Mouse (Mus musculus) heart, embryonic 13.5 days (tissue): ENCODE measurements around the gene Dhdds. TPM values are rescaled to one million over a fixed set of nuclear protein-coding genes. Genes with fewer than 3 reads are reported as not detected.
A peak's percentile ranks its signal among the peaks of the same experiment; 100 is the strongest.

Source experiments
- ATAC-seq: fragments of 200-750 bp; cut with Nextera tagmentation; 2 replicates; pipeline ENCODE4 v1.8.0; 2017; ENCODE audit warnings: moderate TSS enrichment; ENCODE audit not compliant: insufficient number of reproducible peaks, low FRiP score, low TSS enrichment; ENCODE audit errors: extremely low read depth
- H3K27ac ChIP-seq: fragments of 300-500 bp; sonication (generic); replicated peaks from 2 replicates; pipeline ENCODE4 v1.5.1; 2015; ENCODE audit warnings: moderate library complexity, mild to moderate bottlenecking, inconsistent platforms
- H3K27me3 ChIP-seq: fragments of 300-500 bp; sonication (generic); replicated peaks from 2 replicates; pipeline ENCODE4 v1.6.1; 2015; ENCODE audit warnings: mild to moderate bottlenecking, inconsistent platforms
- H3K36me3 ChIP-seq: fragments of 300-500 bp; sonication (generic); 2 replicates; pipeline ENCODE4 v1.6.1; 2015; ENCODE audit warnings: mild to moderate bottlenecking, inconsistent platforms
- H3K4me1 ChIP-seq: fragments of 300-500 bp; sonication (generic); 2 replicates; pipeline ENCODE4 v1.6.1; 2015; ENCODE audit warnings: inconsistent platforms
- H3K4me2 ChIP-seq: fragments of 300-500 bp; sonication (generic); 2 replicates; pipeline ENCODE4 v1.6.1; 2015; ENCODE audit warnings: inconsistent platforms, mild to moderate bottlenecking, moderate library complexity
- H3K4me3 ChIP-seq: fragments of 300-500 bp; sonication (generic); 2 replicates; pipeline ENCODE4 v1.5.1; 2015; ENCODE audit warnings: moderate library complexity, mild to moderate bottlenecking, inconsistent platforms
- H3K9ac ChIP-seq: fragments of 300-500 bp; sonication (generic); 2 replicates; pipeline ENCODE4 v1.6.1; 2015; ENCODE audit warnings: inconsistent platforms, mild to moderate bottlenecking, moderate library complexity
- H3K9me3 ChIP-seq: fragments of 300-500 bp; sonication (generic); 2 replicates; pipeline ENCODE4 v1.6.1; 2016; ENCODE audit warnings: inconsistent platforms
- WGBS: fragments of 180-500 bp; shearing (Covaris S2); methylation state at CpG from one replicate; pipeline ENCODE4 v1.1.7; 2015; ENCODE audit warnings: mixed read lengths; 5-methylcytosine and 5-hydroxymethylcytosine counted together
- polyA plus RNA-seq: library from polyadenylated mRNA; unstranded; fragments of >200 nt; fragmentation: Nextera tagmentation; extraction: Ambion mirVana; gene quantifications from 2 replicates; pipeline ENCODE4 v1.2.1, GENCODE M21; 2015

The Dhdds gene
- polyA plus RNA-seq: 31.0 and 33.6 TPM in 2 replicates

DNA sequence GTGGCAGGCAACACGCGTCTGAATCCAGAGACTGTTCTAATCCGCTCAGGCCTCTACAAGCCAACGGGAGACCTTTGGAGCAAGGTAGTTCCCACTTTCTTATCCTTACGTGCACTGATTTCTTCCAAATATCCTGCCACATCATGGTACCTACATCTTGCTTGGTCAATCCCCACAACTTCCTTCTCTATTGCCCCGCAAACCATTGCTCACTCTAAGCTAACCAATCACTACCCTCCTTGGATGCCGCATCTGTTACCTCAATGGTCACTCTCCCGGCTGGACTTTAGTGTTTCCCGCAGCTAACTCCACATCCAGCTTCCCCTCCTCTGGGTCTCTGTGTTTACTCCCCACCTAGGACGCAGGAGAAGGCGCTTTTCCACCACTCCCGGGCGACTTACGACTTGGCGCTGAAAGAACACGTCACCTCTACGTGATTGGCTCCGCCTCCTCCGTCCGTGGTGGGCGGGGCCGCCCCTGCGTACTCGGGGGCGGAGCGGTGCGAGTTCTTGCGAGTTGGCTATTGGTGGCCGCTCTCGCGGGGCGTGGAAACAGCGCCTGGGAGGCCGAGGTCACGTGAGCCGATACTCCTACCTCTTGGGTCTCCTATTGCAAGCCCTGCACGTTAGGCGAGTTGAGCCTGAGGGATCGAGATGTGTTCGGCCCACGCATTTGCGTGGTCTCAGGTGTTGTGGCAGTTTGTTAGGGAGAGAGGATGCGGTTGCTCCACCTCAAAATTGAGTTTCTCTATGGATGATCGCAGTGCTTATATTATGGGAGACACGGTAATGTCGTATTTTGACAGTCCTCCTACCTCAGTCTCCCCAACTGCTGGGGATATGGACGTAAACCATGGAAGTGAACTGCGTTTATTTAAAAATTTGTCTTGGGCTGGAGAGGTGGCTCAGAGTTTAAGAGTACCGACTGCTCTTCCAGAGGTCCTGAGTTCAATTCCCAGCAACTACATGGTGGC lies at the start of gene Dhdds:
TSS of gene Dhdds (minus strand) at position 453 of the 973 bp plus-strand sequence.
- Histone ChIP-seq H3K36me3 (peaks cover 19% of the 10 kb centered on the region), H3K27ac (peak within 1 kb of the TSS; percentile 64), H3K9me3 (no peaks in the 10 kb centered on the region), H3K27me3 (no peaks in the 10 kb centered on the region), H3K4me1 (peaks cover 24% of the 10 kb centered on the region), H3K4me3 (peak within 1 kb of the TSS; percentile 85), H3K4me2 (peak within 1 kb of the TSS; percentile 93), H3K9ac (peak within 1 kb of the TSS; percentile 89)
- peak; percentile 99 for ATAC-seq
- WGBS: 1% methylated on average over 49 of the region's 49 CpGs

DNA sequence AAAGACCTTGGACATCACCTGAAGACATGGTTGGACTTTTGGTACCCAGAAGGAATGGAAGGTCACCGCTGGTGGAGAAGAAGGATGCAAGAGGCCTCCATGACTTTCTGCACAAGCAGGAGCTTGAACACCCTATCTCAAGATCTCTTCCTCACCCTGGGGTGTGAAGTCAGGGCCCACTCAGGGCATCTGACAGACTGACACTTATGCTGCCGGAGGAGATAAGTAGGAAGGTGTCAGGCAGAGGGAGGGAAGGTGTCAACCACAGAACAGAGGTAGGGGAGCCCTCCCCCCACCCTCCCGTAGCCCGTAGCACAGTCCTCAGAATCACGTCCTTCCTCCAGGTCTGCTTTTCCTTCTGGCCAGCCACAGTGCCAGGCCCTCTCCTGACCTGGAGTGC lies 46.9 kb upstream of the Dhdds start:
- Histone ChIP-seq H3K4me2 (no peak overlapping the region), H3K36me3 (no peaks in the 10 kb centered on the region), H3K4me3 (no peak overlapping the region), H3K4me1 (peaks cover 27% of the 10 kb centered on the region), H3K9me3 (no peaks in the 10 kb centered on the region), H3K27ac (no peak overlapping the region), H3K27me3 (no peaks in the 10 kb centered on the region), H3K9ac (no peak overlapping the region; the same call in 1 of the 2 replicates)
- 35% methylated on average over 5 of the region's 5 CpGs for WGBS
- no peak for ATAC-seq

DNA sequence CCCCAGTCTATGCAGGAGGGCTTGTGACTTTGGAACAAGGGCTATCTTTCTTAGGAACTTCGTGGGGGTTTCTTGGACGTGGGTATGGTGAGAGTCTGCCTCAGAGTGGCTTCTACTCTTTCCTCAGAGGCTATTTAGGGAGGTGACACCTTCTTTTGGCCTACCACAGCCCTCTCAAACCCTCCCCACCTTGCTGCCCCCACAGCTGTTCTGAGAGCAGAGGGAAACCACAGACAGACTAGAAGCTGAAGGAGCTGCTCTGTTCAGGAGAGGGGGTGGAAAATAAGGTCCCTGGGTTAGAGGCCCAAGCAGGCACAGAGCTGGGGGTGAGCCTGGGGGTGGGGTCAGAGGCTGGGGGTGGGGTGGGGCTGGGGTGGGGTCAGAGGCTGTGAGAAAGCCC lies 42.3 kb upstream of the Dhdds start:
- Histone ChIP-seq H3K4me1 (peaks cover 12% of the 10 kb centered on the region), H3K9me3 (no peaks in the 10 kb centered on the region), H3K9ac (no peak overlapping the region), H3K36me3 (no peaks in the 10 kb centered on the region), H3K4me3 (no peak overlapping the region), H3K27me3 (0 out of 2 replicates have a peak, but pooled peaks cover 4% of the 10 kb centered on the region), H3K4me2 (no peak overlapping the region), H3K27ac (no peak overlapping the region)
- ATAC-seq: no peak
- WGBS: 42% methylated on average over 2 of the region's 2 CpGs

DNA sequence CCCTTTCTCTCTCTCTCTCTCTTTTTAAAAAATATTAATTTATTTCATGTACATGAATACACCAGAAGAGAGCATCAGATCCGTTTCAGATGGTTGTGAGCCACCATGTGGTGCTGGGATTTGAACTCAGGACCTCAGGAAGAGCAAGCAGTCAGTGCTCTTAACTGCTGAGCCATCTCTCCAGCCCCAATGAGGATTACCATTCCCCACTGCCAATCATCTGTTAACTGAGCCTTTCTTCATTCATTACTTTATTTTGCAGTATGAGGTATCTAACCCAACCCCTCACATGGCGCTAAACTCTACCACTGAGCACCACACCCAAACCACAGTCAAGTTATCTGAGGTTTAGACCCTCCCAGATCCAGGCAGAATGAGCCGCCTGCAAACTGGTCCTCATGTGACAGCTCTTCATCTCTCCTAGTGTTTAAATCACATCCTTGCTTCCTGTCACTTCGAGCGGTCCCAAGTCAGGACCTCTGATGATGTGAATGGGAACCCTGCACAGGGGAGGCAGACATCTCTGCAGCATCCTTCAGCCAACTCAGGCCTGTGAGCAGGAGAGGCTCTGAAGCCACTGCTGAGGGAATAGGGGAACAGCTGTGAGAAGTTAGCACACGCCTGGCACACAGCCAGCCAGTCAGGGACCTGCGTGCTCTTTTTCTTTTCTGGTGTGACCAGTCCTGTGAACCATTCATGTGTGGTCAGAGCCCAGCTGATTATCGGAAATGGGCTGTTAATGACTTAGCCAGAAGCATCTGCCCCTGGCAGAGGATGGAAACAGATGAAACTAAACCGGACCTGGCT lies 40.8 kb upstream of the Dhdds start:
- Histone ChIP-seq H3K4me1 (peaks cover 7% of the 10 kb centered on the region), H3K27me3 (0 out of 2 replicates have a peak, but pooled peaks cover 6% of the 10 kb centered on the region), H3K9me3 (no peaks in the 10 kb centered on the region), H3K4me2 (no peak overlapping the region), H3K4me3 (no peak overlapping the region), H3K27ac (no peak overlapping the region), H3K36me3 (no peaks in the 10 kb centered on the region), H3K9ac (no peak overlapping the region)
- no peak for ATAC-seq
- WGBS: 42% methylated on average over 9 of the region's 9 CpGs

DNA sequence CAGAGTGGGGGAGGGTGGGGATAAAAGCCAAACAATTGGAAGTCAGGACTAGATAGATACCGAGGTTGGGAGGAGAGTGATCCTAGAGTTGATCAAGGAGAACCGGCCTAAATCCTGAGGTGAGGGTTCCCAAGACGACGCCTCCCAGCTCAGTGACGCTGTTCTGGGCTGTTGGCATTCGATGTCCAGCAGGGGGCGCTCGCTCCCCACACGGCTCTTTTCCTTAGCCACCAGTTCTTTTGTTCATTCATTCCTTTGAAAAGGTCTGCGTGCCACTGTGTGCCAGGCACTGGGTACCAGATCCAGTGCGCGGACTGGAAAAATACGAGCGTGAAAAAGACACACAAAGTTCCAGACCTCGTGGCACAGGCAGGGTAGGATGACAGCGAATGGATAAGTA lies 35.2 kb upstream of the Dhdds start:
- no peak for ATAC-seq
- WGBS: 5% methylated on average over 16 of the region's 16 CpGs
- no peak overlapping the region for H3K4me2 ChIP-seq
- H3K4me3 ChIP-seq: no peak overlapping the region
- no peak overlapping the region for H3K9ac ChIP-seq
- 0 out of 2 replicates have a peak, but pooled peaks cover 6% of the 10 kb centered on the region for H3K27me3 ChIP-seq
- H3K36me3 ChIP-seq: no peaks in the 10 kb centered on the region
- no peak overlapping the region for H3K27ac ChIP-seq
- 0 out of 2 replicates have a peak, but pooled peaks cover 2% of the 10 kb centered on the region for H3K9me3 ChIP-seq
- H3K4me1 ChIP-seq: no peaks in the 10 kb centered on the region

DNA sequence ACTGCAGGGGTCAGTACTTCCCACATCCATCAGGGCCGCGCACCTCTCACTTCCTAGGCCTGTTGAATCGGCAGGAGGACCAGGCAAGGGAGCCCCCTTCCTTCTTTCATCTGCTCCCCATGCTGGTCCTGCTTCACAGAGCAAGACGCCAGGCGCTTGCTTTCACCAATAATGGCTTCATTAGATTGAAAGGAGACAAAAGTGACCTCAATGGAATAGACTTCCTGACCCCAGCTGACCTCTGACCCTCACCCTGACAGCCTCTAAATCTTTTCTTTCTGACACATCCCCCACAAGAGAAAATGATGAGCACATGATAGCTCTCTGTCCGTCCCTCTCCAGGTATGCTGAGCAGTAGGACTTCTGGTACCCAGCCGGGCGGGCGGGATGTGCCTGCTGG lies 25.1 kb upstream of the Dhdds start:
- H3K27ac ChIP-seq: no peak overlapping the region
- H3K4me3 ChIP-seq: no peak overlapping the region
- H3K9me3 ChIP-seq: no peaks in the 10 kb centered on the region
- no peaks in the 10 kb centered on the region for H3K36me3 ChIP-seq
- H3K27me3 ChIP-seq: no peaks in the 10 kb centered on the region
- H3K4me1 ChIP-seq: no peaks in the 10 kb centered on the region
- no peak overlapping the region for H3K4me2 ChIP-seq
- WGBS: 66% methylated on average over 9 of the region's 9 CpGs
- ATAC-seq: no peak
- no peak overlapping the region for H3K9ac ChIP-seq

DNA sequence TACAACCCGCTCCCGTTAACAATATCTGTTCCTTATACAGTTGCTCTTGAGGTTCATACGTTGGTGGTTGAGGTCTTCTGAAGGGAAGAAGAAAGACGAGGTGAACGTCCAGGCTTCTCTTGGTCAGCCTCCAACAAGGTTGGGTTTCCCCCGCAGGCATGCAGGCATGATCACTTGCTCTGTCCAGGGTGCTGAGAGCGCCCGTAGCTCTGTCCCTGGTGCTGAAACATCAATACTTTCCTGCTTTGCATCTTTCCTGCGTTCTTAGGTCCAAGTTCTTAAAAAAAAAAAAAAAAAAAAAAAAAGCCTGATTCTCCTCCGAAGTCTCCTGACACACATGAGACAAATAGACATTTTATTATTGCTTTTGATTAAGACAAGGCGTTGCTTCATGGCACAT lies 19.9 kb upstream of the Dhdds start:
- 2% methylated on average over 11 of the region's 11 CpGs for WGBS
- no peaks in the 10 kb centered on the region for H3K9me3 ChIP-seq
- H3K4me1 ChIP-seq: peaks cover 23% of the 10 kb centered on the region
- no peak overlapping the region for H3K4me3 ChIP-seq
- no peak overlapping the region for H3K4me2 ChIP-seq
- H3K9ac ChIP-seq: no peak overlapping the region
- peaks cover 49% of the 10 kb centered on the region for H3K27me3 ChIP-seq
- no peak for ATAC-seq
- H3K36me3 ChIP-seq: no peaks in the 10 kb centered on the region
- no peak overlapping the region for H3K27ac ChIP-seq

DNA sequence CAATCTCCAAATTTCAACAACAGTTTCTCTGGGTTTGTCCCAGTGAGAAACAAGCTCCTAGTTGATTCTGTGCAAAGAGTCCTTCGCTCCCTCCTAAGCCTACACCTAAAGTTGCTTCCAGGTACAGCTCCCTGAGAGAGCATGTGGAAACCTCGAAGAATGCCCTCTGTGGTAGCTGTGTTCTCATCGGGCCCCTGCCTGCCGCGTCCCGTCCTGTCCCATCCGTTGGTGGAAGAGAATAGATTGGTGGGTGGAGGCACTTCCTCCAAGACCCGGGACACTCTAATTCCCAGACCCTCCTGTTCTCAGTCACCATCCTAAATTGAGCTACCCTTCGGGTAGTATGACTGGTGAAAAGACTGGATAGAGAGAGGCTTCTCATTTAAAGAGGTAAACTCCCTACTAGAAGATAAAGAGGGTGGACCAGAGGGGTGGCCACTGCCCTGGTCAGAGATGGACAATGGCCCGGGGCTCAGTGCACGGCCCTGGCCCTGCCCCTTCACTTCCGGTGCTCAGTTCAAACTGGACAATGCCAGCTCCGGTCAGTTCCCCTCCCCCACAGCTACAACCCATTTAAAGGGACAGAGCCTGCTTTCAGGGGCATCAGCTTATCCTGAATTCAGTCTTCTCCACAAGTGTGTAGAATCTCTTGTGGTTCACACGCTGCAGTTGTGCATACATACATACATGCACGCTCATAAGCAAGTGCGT lies 19.1 kb upstream of the Dhdds start:
- no peaks in the 10 kb centered on the region for H3K9me3 ChIP-seq

DNA sequence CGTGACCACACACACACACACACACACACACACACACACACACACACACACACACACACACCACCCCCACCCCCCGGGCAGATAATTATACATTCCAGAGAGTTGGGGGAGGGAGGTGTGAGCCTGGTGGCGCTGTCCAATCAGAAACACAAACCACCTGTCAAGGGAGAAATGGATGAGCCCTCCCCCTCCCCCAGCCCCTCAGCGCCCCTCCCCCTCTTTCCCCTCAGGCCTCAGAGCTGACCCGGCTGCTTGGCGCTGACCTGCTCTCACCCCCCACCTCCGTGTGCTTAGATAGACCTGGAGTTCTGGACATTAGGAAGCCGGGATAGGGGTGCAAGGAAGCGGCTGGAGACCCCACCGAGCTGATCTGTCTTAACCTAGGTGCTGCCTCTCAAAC lies 18.5 kb upstream of the Dhdds start:
- Histone ChIP-seq H3K27ac (no peak overlapping the region), H3K4me1 (peaks cover 23% of the 10 kb centered on the region), H3K4me2 (no peak overlapping the region), H3K4me3 (no peak overlapping the region), H3K36me3 (no peaks in the 10 kb centered on the region), H3K9ac (no peak overlapping the region), H3K27me3 (peaks cover 54% of the 10 kb centered on the region), H3K9me3 (no peaks in the 10 kb centered on the region)
- ATAC-seq: no peak
- 3% methylated on average over 10 of the region's 10 CpGs for WGBS

More for the DNA sequence above, 19.1 kb upstream of the Dhdds start:
- no peak for ATAC-seq
- Histone ChIP-seq H3K36me3 (no peaks in the 10 kb centered on the region), H3K4me3 (no peak overlapping the region), H3K9ac (no peak overlapping the region), H3K27ac (no peak overlapping the region), H3K4me2 (peak overlapping the region; percentile 0; the same call in 1 of the 2 replicates), H3K27me3 (peaks cover 54% of the 10 kb centered on the region), H3K4me1 (peaks cover 23% of the 10 kb centered on the region)
- 4% methylated on average over 16 of the region's 16 CpGs for WGBS

DNA sequence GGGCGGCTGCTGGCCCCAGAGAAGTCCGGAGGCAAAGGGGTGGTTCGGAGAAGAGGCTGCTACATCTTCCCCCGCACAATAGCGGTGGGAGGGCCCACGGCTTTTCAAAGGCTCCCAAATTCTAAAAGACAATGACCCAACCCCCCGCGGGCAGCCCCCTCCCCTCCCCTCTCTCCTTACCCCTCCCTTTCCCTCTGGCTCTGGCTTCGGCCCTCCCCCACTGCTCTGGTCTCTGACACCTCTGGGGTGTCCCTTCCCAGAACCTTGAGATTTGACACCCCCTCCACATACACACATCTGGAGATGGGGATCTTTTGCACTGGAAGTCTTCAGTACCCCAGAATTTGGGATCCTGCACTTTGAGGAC lies 18.0 kb upstream of the Dhdds start, which contains the start of gene Lin28a:
TSS of gene Lin28a (minus strand) at position 63 of the 367 bp plus-strand sequence.
- 1% methylated on average over 9 of the region's 9 CpGs for WGBS
- ATAC-seq: no peak
- peaks cover 23% of the 10 kb centered on the region for H3K4me1 ChIP-seq
- 0 out of 2 replicates have a peak within 1 kb of the TSS, but pooled peaks have one; percentile 3 for H3K9ac ChIP-seq
- no peaks in the 10 kb centered on the region for H3K9me3 ChIP-seq
- no peak within 1 kb of the TSS for H3K27ac ChIP-seq
- H3K27me3 ChIP-seq: peaks cover 54% of the 10 kb centered on the region
- no peaks in the 10 kb centered on the region for H3K36me3 ChIP-seq
- H3K4me2 ChIP-seq: peak within 1 kb of the TSS; percentile 64
- H3K4me3 ChIP-seq: peak within 1 kb of the TSS; percentile 38
